Mouse (Mus musculus) embryonic fibroblast, embryonic 13.5 days (primary cell): ENCODE data around the gene Scel.

ENCODE experiments used
- CTCF ChIP-seq: IDR thresholded peaks from 2 replicates; pipeline ENCODE4 v1.5.1; 2011; ENCODE audit warnings: mild to moderate bottlenecking, control low read depth, low read length, moderate library complexity, borderline replicate concordance; ENCODE audit not compliant: insufficient read depth
- POLR2A ChIP-seq: IDR thresholded peaks from 2 replicates; pipeline ENCODE4 v1.6.1; 2011; ENCODE audit warnings: low read depth, mild to moderate bottlenecking, control low read depth, low read length, moderate library complexity

- TF ChIP-seq POLR2A (no peak), CTCF (no peak)
These were observed 43.6 kb upstream of the Scel start for GRCm38 (mm10) chr14:103469464-103470015.
